Mouse (Mus musculus) G1E (cell line): ENCODE measurements around the gene Rtn2.

Experiments
- CTCF ChIP-seq: IDR thresholded peaks from 2 replicates; pipeline ENCODE4 v1.5.1; 2012; ENCODE audit warnings: low read depth, low read length, inconsistent platforms, mixed read lengths
- POLR2AphosphoS5 ChIP-seq: IDR thresholded peaks from 2 replicates; pipeline ENCODE4 v1.6.1; 2012; ENCODE audit warnings: low read depth, low read length, inconsistent platforms; ENCODE audit not compliant: insufficient replicate concordance
- TAL1 ChIP-seq: conservative IDR thresholded peaks from 2 replicates; pipeline ENCODE4 v1.6.1; 2012; ENCODE audit warnings: low read depth, low read length, inconsistent platforms, mixed read lengths

- no peak for TF ChIP-seq POLR2AphosphoS5
- TF ChIP-seq TAL1 = no peak
- TF ChIP-seq CTCF = no peak
These were observed 15.4 kb downstream of the Rtn2 start for GRCm38 (mm10) chr7:19297794-19298193.
